Mouse (Mus musculus): Measurements from ENCODE around the gene Zgrf1. TPM values are rescaled to one million over a fixed set of nuclear protein-coding genes. Genes with fewer than 3 reads are reported as not detected.

Zgrf1 gene
- 3.3 and 4.9 TPM in 2 replicates for polyA plus RNA-seq (2015; fragmentation: Nextera tagmentation; extraction: Ambion mirVana)

DNA sequence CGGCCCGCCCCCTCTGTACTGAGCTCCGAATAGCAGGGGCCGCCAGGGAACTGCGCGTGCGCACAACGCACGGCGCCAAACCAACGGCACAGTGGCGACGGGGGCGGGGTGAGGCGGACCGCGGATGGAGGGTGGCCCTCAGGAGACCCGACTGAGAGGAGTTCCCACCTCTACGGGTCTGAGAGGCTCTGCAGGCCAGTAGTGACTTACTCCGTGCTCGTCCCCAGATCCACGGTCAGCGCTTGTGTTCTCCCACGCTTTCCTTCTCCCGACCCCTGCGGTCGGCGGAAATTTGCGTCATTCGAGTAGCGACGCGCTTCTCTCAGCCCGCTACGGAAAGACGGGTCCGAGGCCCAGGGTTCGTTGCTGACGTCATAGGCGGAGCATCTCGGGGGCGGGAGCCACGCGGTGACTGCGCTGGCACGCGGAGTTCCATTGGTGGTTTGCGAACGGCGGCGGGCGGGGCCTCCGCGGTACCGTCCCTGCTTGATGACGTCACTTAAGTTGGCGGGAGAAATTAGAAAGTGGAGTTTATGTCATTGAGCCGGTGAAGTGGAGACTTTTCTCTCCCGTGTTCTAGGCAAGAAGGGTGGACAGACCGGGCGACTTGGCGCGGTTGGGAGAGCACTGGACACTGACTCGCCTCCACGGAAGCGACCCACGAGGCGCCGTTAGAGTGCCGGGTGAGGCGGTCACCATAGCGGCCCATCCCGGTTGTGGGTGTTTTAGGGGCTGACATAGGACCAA is at the start of gene Zgrf1, which contains the start of gene Larp7:
Gene Zgrf1, plus strand, starts transcription at position 517 of the 747 bp plus-strand sequence.
Gene Larp7, minus strand, starts transcription at position 377 of the 747 bp plus-strand sequence.
- peaks cover 11% of the 10 kb centered on the region for H3K4me1 ChIP-seq (replicated peaks)
- peaks cover 2% of the 10 kb centered on the region; the same call in 1 of the 2 replicates for H3K36me3 ChIP-seq
- peak within 1 kb of the TSS; percentile 74 for H3K4me2 ChIP-seq
- under 1% methylated on average over 70 of the region's 73 CpGs for WGBS
- peak within 1 kb of the TSS; percentile 96 for H3K27ac ChIP-seq
- H3K27me3 ChIP-seq = no peaks in the 10 kb centered on the region
- ATAC-seq (ENCODE audit: low FRiP score) = peak; percentile 100
- peak within 1 kb of the TSS; percentile 72 for H3K4me3 ChIP-seq
- H3K9ac ChIP-seq = peak within 1 kb of the TSS; percentile 74
- no peaks in the 10 kb centered on the region for H3K9me3 ChIP-seq

DNA sequence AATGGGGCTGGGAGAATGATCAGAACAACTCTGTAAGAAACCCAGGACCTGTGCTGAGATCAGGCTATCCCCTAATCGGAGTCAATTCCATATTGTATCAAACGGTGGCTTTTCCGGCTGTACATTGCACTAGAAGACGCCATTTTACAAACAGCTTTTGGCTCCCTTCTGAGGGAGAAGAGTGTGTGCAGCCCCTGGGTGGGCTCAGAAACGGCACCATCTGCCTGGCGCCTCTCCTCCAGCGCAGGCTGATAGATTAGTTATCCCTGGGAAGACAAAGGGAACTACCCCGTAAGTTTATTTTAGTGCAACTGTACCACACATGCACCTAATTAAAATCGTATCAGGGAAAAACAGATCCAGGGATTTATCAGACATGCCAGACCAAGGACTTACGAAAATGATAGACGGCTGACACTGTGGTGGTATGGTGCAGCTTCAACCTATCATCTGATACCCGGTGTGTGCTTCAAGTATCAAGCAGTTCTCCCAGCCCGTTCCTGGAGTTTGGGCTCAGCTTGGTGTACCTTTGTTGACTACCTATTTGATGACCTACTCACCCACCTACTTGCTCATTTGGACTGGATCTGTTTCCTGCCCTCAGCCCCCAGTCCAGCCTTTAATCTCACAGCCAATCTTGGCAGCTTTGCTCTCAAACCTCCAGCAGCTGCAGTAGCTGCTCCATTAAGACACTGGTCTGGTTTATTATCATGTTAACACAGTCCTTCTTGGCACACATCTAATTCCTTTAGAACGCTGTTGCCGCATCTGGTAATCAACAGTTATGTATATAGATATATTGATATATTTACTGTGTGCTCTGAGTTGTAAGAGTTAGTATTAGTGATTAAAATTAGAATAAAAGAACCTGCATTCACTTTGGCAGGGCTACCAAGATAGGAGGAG is 45.2 kb upstream of the Zgrf1 start:
- no peak overlapping the region for H3K4me3 ChIP-seq
- no peak overlapping the region for H3K9ac ChIP-seq
- no peak overlapping the region for H3K27ac ChIP-seq
- H3K27me3 ChIP-seq = no peaks in the 10 kb centered on the region
- H3K4me1 ChIP-seq (replicated peaks) = no peaks in the 10 kb centered on the region
- no peaks in the 10 kb centered on the region for H3K36me3 ChIP-seq
- ATAC-seq (ENCODE audit: low FRiP score) = no peak
- no peaks in the 10 kb centered on the region for H3K9me3 ChIP-seq
- 74% methylated on average over 15 of the region's 15 CpGs for WGBS
- H3K4me2 ChIP-seq = no peak overlapping the region

- no peaks in the 10 kb centered on the region; the same call in 1 of the 2 replicates for H3K4me1 ChIP-seq (replicated peaks)
- ATAC-seq (ENCODE audit: low FRiP score) = no peak
- WGBS = 86% methylated on average over 12 of the region's 12 CpGs
These were observed 41.2 kb upstream of the Zgrf1 start for GRCm38 (mm10) chr3:127511786-127512746.

GRCm38 (mm10) chr3:127512794-127513335 is 40.4 kb upstream of the Zgrf1 start:
- H3K4me2 ChIP-seq = no peak overlapping the region
- H3K4me1 ChIP-seq (replicated peaks) = no peaks in the 10 kb centered on the region; the same call in 1 of the 2 replicates
- no peaks in the 10 kb centered on the region for H3K36me3 ChIP-seq
- H3K4me3 ChIP-seq = no peak overlapping the region
- no peak for ATAC-seq (ENCODE audit: low FRiP score)
- H3K9me3 ChIP-seq = no peaks in the 10 kb centered on the region
- H3K27ac ChIP-seq = no peak overlapping the region
- WGBS = 78% methylated on average over 15 of the region's 15 CpGs
- no peak overlapping the region for H3K9ac ChIP-seq
- no peaks in the 10 kb centered on the region for H3K27me3 ChIP-seq

More at GRCm38 (mm10) chr3:127511786-127512746, 41.2 kb upstream of the Zgrf1 start:
- no peaks in the 10 kb centered on the region for H3K27me3 ChIP-seq
- H3K36me3 ChIP-seq = no peaks in the 10 kb centered on the region
- H3K9ac ChIP-seq = no peak overlapping the region
- H3K4me2 ChIP-seq = no peak overlapping the region
- no peak overlapping the region for H3K4me3 ChIP-seq
- no peak overlapping the region for H3K27ac ChIP-seq
- H3K9me3 ChIP-seq = no peaks in the 10 kb centered on the region

GRCm38 (mm10) chr3:127513699-127514098 is 39.6 kb upstream of the Zgrf1 start:
- no peak for ATAC-seq (ENCODE audit: low FRiP score)
- H3K9me3 ChIP-seq = no peaks in the 10 kb centered on the region

GRCm38 (mm10) chr3:127515251-127515650 is 38.0 kb upstream of the Zgrf1 start:
- no peaks in the 10 kb centered on the region; the same call in 1 of the 2 replicates for H3K4me1 ChIP-seq (replicated peaks)
- H3K27me3 ChIP-seq = no peaks in the 10 kb centered on the region
- H3K4me2 ChIP-seq = no peak overlapping the region
- H3K36me3 ChIP-seq = no peaks in the 10 kb centered on the region
- no peaks in the 10 kb centered on the region for H3K9me3 ChIP-seq
- 90% methylated on average over 1 of the region's 1 CpGs for WGBS
- H3K9ac ChIP-seq = no peak overlapping the region
- no peak overlapping the region for H3K27ac ChIP-seq
- no peak overlapping the region for H3K4me3 ChIP-seq
- no peak for ATAC-seq (ENCODE audit: low FRiP score)

More at GRCm38 (mm10) chr3:127513699-127514098, 39.6 kb upstream of the Zgrf1 start:
- H3K27ac ChIP-seq = no peak overlapping the region
- H3K36me3 ChIP-seq = no peaks in the 10 kb centered on the region
- no peaks in the 10 kb centered on the region; the same call in 1 of the 2 replicates for H3K4me1 ChIP-seq (replicated peaks)
- H3K4me3 ChIP-seq = no peak overlapping the region
- no peaks in the 10 kb centered on the region for H3K27me3 ChIP-seq
- H3K4me2 ChIP-seq = no peak overlapping the region
- H3K9ac ChIP-seq = no peak overlapping the region
- 79% methylated on average over 2 of the region's 2 CpGs for WGBS

- WGBS = 88% methylated on average over 6 of the region's 6 CpGs
- H3K4me2 ChIP-seq = no peak overlapping the region
- no peak overlapping the region for H3K27ac ChIP-seq
- ATAC-seq (ENCODE audit: low FRiP score) = no peak
- no peaks in the 10 kb centered on the region for H3K27me3 ChIP-seq
- H3K4me3 ChIP-seq = no peak overlapping the region
- H3K9ac ChIP-seq = no peak overlapping the region
- no peaks in the 10 kb centered on the region; the same call in 1 of the 2 replicates for H3K4me1 ChIP-seq (replicated peaks)
- H3K9me3 ChIP-seq = no peaks in the 10 kb centered on the region
- H3K36me3 ChIP-seq = no peaks in the 10 kb centered on the region
These were observed 33.0 kb upstream of the Zgrf1 start for GRCm38 (mm10) chr3:127520300-127520699.

DNA sequence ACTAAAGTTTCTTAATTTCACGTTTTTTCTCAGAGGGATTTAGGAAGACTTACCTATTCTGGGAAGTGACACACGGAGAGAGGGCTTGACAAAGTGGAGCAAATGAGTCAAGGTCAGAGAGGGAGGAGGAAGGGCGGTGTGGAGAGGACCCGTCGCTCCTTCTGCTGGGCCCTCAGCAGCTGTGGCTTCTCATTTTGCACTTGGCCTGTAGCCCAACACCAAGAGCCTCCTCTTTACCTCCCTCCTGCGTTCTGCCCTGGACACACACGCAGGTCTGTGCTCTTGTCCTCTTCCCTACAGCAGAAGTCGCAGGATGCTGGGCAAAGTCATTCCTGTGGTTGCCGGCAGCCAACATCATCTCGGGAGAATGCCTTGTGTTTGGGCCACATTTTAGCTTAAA is 32.1 kb upstream of the Zgrf1 start:
- Histone ChIP-seq H3K9ac (no peak overlapping the region), H3K27ac (no peak overlapping the region), H3K36me3 (no peaks in the 10 kb centered on the region), H3K4me1 (replicated peaks) (no peaks in the 10 kb centered on the region; the same call in 1 of the 2 replicates), H3K4me2 (no peak overlapping the region), H3K27me3 (no peaks in the 10 kb centered on the region), H3K9me3 (no peaks in the 10 kb centered on the region), H3K4me3 (no peak overlapping the region)
- 81% methylated on average over 10 of the region's 10 CpGs for WGBS
- no peak for ATAC-seq (ENCODE audit: low FRiP score)

- Histone ChIP-seq H3K36me3 (no peaks in the 10 kb centered on the region), H3K4me3 (no peak overlapping the region), H3K4me2 (no peak overlapping the region), H3K9me3 (no peaks in the 10 kb centered on the region), H3K27me3 (no peaks in the 10 kb centered on the region), H3K4me1 (replicated peaks) (no peaks in the 10 kb centered on the region), H3K27ac (no peak overlapping the region), H3K9ac (no peak overlapping the region)
- WGBS = 81% methylated on average over 8 of the region's 8 CpGs
- no peak for ATAC-seq (ENCODE audit: low FRiP score)
These were observed 28.0 kb upstream of the Zgrf1 start for GRCm38 (mm10) chr3:127525188-127525819.

DNA sequence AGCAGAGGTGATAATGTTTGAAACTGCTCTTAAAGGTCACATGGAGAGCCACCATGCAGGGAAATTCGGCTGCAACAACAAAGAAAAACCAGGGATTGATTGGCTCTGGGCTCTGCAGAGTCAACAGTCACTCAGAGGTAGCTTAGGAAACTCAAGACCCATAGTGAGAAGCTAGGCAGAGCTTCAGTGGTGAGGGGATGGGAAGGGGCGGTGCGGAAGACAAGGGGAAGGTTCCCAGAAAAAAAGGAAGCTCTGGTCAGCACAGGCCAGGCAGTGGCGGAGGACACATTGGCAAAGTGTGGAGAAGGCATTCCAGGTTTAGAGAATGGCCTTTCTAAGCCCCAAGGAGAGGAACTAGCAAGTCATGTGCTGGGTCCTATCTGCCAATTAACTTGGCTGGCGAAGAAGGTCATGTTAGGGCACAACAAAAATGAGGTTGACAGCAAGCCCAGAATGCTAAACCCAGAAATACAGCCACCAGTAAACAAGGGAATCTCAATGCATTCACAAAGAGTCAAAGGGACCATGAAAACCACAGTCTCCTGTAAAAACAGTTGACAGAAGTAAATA is 25.7 kb upstream of the Zgrf1 start:
- Histone ChIP-seq H3K27ac (no peak overlapping the region), H3K27me3 (no peaks in the 10 kb centered on the region), H3K36me3 (no peaks in the 10 kb centered on the region), H3K9ac (no peak overlapping the region), H3K4me1 (replicated peaks) (no peaks in the 10 kb centered on the region), H3K4me3 (no peak overlapping the region), H3K4me2 (no peak overlapping the region), H3K9me3 (no peaks in the 10 kb centered on the region)
- WGBS = 67% methylated on average over 5 of the region's 5 CpGs
- ATAC-seq (ENCODE audit: low FRiP score) = no peak

GRCm38 (mm10) chr3:127529210-127529609 is 24.1 kb upstream of the Zgrf1 start:
- Histone ChIP-seq H3K4me2 (no peak overlapping the region), H3K9me3 (no peaks in the 10 kb centered on the region), H3K27me3 (no peaks in the 10 kb centered on the region), H3K27ac (no peak overlapping the region), H3K4me3 (no peak overlapping the region), H3K4me1 (replicated peaks) (no peaks in the 10 kb centered on the region), H3K36me3 (no peaks in the 10 kb centered on the region), H3K9ac (no peak overlapping the region)
- no peak for ATAC-seq (ENCODE audit: low FRiP score)
- whole genome bisulfite sequencing = 88% methylated on average over 3 of the region's 3 CpGs

Measured in hindbrain, embryonic 13.5 days (tissue).